Mouse (Mus musculus) urinary bladder, postnatal 4 days (tissue): ENCODE results near the gene Serpinb9.
A peak's percentile ranks its signal among the peaks of the same experiment; 100 is the strongest.
"Not testable (repeated sequence)": the region's sequence is repeated elsewhere in the genome, so short reads cannot be mapped to it uniquely, and the experiment has no call there.

ENCODE experiments used
- DNase-seq, 2 experiments: peaks; one replicate each; pipeline ENCODE4 v3.0.0; 2021 to 2022; ENCODE audit warnings: low spot score in 2 of 2

Gene Serpinb9

DNA sequence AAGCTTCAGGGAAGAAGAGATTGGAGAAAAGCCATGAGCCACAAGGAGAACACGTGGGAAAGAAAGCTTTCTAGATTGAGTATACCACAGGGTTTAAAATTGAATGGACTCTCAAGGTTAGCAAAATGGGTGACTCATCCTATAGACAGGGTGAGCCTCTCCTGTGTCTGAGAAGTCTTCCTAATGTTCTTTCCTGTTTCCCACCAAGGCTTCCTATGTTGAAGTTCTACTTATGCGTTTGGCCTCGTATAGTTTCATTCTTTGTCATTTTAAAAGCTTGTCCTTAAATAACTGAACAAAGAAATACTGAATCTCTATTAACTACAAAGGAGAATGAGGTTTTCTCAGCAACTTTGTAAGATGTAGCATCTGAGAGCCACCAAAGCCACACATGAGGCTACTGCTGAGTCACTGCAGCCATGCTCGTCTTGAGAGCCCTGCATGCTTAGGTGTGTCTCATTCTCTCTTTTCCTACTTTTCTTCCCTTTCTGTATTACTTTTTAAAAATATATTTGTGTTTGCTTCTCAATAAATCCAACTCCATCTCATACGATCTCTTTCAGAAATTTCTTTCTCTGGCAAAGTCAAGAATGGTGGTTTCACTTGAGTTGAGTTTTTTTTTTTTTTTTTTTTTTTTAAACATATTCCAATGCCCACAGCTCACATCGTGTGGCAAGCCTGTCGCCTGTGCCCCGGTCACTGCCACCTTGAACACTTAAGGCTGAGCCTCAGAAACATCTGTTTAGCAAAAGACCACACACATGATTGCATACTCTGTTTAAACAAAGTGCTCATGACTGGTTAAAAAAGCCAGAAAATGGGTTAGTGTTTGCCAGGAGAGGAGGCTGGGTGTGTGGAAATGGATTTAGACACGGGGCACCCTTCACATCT, 718 bp downstream of the Serpinb9 start:
- DNase-seq, result no peak

DNA sequence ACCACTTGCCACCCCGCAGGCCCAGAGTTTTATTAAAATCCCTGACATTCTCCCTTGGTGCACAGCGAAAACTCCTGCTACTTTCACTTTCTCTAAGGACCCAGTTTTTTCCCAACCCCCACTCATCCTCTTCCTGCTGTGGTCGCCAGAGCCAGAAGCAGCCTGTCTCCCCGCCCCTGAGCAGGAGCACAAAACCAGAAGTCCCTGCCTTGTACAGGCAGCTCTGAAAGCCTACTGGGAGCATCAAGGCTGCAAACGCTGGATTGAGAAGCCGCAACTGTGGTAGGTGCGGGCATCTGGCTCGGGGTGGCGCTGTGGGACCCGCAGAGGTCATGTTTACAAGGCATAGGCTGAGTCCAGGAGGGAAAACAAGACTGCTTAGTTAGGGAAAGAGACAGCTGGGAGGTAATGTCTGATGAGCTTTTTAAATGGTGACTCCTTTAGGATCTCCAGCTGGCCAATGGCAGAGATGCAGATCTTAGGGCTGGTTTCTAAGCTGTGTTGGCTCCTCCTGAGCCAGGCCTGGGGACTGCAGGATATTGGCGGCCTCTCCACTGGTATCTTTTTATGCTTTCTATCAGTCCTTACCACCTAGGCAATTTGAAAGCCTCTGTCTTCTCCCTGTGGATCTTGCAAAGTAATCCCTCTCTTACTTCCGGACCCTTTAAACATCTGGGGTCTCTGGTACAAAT, 1.5 kb downstream of the Serpinb9 start:
- DNase-seq, result peak; percentile 82 to 83

DNA sequence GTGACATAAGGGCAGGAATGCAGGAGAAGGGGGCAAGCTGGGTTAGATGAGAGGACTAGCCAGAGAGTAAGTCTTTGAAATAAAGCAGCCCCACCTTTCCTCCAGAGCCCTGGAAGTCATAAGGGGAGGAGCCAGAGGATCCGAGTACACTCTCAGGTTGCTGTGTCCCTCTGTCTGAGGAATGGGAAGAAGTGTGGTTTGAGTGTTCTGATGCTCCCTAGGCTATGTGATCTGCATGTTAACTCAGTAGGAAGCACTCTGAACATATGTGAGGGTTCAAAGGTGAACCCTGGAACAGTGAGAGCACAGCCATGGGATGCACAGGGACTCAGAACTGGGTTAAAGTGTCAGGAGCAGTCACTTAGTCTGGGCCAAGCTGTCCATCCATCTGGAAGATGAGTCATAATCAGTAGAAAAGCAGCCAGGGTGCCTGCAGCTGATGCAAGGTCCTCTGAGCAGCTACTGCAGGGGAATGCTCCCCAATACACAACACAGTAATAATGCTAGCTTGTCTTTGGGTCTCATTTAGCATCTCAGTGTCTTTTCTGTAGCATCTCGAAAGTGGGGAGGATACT, 2.5 kb downstream of the Serpinb9 start:
- no peak for DNase-seq

DNA sequence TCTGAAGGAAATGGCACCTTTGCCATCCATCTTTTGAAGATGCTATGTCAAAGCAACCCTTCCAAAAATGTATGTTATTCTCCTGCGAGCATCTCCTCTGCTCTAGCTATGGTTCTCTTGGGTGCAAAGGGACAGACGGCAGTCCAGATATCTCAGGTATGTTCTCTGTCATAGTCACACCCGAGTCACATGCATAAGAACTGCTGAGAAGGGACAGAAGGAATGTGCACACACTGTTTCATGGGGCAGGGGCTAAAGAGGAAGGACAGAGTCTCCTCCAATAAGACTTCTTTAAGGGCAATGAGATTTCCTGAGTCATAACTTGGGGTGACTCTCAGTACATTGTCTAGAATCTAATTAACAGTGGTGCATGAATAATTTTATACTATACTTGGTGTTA, 3.5 kb downstream of the Serpinb9 start:
- no peak for DNase-seq

DNA sequence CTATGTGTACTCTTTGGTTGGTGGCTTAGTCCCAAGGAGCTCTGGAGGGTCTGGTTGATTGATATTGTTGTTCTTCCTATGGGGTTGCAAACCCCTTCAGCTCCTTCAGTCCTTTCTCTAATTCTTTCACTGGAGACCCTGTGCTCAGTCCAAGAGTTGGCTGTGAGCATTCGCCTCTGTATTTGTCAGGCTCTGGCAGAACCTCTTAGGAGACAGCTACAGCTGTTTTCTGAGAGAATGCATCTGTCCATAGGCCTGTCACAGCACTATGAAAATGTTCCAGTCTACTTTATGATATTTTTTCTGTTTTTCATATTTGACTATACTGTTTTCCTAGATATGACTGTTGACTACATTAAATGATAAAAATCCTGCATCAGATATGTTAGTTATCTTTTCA, 9.3 kb downstream of the Serpinb9 start:
- no peak for DNase-seq

DNA sequence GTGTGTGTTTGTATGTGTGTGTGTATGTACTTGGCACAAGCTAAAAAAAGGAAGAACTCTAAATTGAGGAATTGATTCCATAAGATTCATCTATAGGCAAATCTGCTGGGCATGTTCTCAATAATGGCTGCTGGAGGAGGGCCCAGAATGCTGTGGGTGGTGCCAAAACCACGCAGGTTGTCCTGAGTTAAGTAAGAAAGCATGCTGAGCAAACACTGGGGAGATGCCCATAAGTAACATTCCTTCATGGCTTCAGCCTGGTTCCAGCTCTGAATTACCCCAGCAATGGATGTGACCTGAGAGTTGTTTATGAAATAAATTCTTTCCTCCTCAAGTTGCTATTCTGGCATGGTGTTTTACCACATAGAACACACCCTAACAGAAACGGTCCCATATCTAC, 10.2 kb downstream of the Serpinb9 start:
- no peak for DNase-seq

DNA sequence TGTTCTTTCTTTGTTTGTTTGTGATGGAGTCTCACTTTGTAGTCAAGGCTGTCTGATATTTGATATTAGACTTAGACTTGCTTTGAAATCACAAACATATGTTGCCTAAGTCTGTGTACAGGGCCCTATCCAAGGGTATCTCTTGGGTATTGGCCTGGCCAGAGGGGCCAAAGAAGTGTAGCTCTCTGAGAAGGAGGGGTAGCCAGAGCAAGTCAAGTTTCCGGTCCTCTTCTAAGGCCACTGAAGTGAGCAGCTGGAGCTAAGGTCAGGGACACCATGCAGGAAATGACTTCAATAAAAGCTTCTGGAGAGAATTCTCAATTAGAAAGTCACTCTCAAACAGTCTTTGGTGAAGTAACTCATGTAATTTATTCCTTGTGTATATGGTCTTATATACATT, 19.3 kb downstream of the Serpinb9 start:
- DNase-seq, result no peak

DNA sequence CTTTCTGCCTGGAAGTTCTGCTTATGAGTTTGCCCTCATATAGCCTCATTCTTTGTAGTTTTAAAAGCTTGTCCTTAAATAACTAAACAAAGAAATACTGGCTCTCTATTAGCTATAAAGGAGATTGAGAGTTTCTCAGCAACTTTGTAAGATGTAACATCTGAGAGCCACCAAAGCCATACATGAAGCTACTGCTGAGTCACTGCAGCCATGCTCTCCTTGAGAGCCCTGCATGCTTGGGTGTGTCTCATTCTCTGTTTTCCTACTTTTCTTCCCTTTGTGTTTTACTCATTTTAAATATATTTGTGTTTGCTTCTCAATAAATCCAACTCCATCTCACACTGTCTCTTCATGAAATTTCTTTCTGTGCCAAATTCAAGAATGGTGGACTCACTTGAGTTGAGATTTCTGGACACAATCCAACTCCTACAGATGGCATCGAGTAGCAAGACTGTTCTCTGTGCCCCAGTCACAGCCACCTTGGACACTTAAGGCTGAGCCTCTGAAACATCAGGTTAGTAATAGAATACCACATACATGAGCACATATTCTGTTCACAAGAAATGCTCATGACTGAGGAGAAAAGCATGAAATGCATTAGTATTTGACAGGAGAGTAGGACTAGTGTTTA, 23.5 kb downstream of the Serpinb9 start:
- DNase-seq, result no peak

DNA sequence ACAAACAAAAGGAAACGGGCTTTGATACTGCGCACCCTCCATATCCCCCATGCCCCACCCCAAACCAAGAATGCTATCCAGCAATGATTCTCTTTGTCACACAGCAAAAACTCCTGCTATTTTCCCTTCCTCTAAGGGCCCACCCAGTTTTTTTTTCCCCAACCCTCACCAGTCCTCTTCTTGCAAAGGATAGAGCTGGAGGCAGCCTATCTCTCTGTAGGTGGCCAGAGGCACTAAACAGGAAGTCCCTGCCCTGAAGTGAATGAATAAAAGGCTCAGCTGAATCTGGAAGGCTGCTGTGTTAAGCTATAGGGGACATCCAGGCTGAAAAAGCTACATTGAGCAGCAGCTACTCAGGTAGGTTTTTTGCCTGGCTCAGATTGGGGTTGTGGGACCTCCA, 24.2 kb downstream of the Serpinb9 start, which contains the start of gene Serpinb9b:
TSS of gene Serpinb9b (plus strand) at position 173 of the 400 bp plus-strand sequence.
- no peak for DNase-seq

DNA sequence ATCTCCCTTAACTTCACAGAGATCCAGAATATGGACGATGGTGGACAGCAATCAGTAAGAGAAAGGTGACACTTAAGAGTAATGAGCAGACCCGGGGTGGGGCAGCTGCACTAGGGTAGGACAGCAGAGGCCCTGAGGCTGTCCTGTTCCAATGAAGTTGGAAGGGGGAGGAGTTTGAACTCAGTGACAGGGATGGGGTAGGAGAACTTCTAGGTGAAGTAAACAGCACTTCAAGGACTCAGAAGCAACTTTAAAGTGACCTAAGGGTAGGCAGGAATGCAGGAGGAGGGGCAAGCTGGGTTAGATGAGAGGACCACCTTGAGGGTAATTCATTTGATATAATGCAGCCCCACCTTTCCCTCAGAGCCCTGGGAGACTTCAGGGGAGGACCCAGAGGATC, 25.1 kb downstream of the Serpinb9 start:
- no peak for DNase-seq

DNA sequence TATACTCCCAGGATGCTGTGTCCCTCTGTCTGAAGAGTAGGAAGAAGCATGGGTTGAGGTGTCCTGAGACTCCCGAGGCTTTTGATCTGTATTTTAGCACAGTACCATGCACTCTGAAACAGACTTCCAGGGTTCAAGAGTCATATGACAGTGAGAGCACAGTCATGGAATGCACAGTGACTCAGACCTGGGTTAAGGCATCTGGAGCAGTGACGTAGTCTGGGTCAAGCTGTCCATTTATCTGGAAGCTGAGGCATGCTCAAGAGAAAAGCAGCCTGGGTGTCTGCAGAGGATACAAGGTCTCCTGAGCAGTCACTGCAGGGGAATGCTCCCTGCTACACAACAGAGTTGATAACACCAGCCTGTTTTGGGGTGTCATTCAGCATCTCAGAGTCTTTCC, 25.5 kb downstream of the Serpinb9 start:
- no peak for DNase-seq

DNA sequence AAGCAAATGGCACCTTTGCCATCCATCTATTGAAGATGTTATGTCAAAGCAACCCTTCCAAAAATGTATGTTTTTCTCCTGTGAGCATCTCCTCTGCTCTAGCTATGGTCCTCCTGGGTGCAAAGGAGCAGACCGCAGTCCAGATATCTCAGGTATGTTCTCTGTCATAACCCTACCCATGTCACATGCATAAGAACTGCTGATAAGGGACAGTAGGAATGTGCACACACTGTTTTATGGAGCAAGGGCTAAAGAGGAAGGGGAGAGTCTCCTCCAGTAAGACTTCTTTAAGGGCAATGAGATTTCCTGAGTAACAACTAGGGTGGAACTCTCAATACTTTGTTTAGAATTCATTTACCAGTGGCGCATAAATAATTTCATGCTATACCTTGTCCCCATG, 26.4 kb downstream of the Serpinb9 start:
- DNase-seq, result not testable (repeated sequence)

DNA sequence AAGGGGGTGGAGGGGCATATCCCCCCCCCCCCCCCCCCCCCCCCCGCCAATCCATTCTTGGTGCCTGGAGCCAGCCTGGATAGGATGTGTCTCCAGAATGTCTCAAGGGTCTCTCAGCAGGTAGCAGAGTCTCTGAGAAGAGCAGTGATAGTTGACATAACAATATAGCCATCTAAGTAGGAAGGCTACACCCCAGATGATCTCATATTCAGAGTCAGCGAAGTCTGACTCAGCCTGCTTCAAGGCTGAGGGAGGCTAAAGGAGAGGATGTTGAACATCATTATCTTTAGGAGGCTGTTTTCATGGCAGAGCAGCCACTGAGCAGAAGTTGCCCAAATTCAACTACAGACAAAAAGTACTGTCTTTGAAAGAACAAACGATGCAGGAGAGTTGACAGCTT, 27.2 kb downstream of the Serpinb9 start:
- no peak for DNase-seq

DNA sequence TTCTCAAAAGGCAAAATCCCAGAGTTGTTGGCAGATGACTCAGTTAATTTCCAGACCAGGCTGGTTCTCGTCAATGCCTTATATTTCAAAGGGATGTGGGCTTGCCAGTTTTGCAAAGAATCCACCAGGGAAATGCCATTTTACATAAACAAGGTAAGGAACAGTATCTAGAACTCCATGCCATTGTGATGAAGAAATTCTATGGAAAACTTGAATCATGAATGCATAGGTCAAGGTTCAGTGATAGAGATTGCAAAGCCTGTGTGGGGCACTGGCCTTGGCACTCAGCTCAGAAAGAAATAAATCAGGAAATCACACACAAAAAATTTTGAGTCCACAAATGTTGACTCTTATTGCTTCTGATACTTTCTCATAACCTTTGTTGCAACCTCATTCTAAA, 32.5 kb downstream of the Serpinb9 start:
- DNase-seq, result no peak

DNA sequence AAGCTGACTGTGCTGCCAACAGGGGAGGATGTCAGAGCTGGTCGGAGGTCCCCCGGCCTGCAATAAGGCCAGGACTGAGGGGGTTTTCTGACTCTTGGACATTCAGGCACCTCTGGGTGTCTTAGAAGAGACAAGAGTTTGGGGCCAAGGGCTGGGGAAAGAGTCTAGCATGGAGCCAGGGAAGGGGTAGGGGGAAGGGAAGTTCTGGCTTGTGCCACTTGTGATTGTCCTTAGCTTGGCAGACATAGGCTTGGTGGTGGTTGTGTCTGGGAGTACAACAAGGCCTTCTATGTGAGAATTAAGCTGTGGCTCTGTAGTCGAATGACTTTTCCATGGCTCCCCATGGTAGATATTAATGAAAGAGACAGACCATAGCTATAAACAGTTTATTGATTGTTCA, 40.5 kb downstream of the Serpinb9 start:
- no peak for DNase-seq

DNA sequence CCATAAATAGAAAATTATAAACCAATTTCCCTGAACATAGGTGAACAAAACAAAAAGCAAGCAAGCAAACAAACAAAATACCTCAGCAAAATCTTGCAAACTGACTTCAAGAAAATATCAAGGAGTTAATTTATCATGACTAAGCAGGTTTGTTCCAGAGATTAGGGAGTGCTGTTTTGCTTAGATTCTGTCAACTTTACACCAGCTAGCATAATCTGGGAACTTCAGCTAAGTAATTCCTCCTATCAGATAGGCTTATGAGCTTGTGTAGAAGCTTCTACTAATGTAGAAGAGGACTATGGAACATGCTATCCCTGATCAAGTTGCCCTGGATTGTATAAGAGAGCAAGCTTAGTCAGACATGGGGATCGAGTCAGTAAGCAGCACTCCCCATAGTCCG, 44.2 kb downstream of the Serpinb9 start:
- DNase-seq, result no peak

DNA sequence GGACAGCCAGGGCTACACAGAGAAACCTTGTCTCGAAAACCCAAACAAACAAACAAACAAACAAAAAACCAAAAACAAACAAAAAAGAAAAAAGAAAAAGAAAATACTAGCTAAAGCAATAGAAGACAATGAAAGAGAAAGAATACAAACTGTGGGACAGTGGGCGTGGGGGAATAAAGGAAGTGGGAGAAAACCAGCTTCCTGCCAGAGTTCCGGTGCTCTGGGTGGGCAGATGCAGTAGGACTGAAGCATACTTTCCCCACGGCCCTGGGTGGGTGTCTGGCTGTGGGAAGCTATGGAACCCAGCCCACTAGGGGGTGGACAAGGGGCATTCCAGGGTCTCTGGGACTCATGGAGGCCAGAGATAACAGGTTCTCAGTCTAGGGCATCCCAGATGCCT, 45.1 kb downstream of the Serpinb9 start:
- DNase-seq, result no peak

DNA sequence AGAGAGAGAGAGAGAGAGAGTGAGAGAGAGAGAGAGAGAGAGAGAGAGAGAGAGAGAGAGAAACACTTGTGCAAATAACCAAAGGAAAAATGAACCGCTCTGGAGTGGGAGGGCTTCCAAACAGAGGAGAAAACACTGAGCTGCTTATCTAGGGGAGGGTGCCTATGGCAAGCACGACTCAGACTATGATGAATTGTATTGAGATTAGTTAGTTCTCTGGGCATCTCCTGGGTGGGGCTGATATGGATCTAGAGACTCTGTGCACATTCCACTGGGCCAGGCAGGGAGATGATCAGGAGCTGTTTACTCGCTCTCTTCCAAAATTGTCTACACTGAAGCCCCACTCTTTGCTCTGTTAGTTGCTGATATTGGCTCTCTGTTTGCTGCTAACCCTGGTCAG, 48.6 kb downstream of the Serpinb9 start:
- no peak for DNase-seq

DNA sequence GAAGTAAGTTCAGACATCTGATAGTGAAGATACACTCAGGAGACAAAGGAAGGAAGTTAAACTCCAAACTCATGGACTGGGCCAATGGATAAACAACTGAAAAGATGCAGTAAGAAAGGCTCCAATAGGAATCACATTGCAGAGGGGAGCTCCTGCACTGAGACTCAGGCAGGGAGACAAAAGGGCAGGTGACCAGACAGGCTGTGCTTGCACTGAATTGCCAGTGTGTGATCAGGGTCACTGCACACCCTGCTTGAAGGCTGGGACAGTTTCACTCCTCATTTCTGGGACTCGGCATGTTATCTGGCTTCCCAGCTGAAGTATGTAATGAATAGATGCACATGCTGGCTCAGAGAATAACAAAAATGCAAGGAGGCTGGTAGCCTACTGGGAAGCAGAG, 60.0 kb downstream of the Serpinb9 start:
- no peak for DNase-seq
